Mouse (Mus musculus): ENCODE results near the gene Ppp1r13l. TPM values are rescaled to one million over a fixed set of nuclear protein-coding genes. Genes with fewer than 3 reads are reported as not detected.

The Ppp1r13l gene
- total RNA-seq, 1 experiment from 2014 or later, result 9.3 TPM

GRCm38 (mm10) chr7:19337122-19337521, 22.4 kb upstream of the Ppp1r13l start:
- DNase-seq, result no peak

GRCm38 (mm10) chr7:19338060-19338459, 21.5 kb upstream of the Ppp1r13l start:
- DNase-seq, result no peak

- no peak for DNase-seq
These were observed 21.0 kb upstream of the Ppp1r13l start for GRCm38 (mm10) chr7:19338596-19338995.

GRCm38 (mm10) chr7:19341250-19341649, 18.3 kb upstream of the Ppp1r13l start:
- DNase-seq, result no peak

GRCm38 (mm10) chr7:19341761-19342409, 17.7 kb upstream of the Ppp1r13l start:
- no peak for DNase-seq

GRCm38 (mm10) chr7:19342481-19343027, 17.0 kb upstream of the Ppp1r13l start:
- peak; percentile 83 for DNase-seq

- peak; percentile 75 for DNase-seq
These were observed 16.2 kb upstream of the Ppp1r13l start for GRCm38 (mm10) chr7:19343210-19343808.

GRCm38 (mm10) chr7:19344237-19344847, 15.2 kb upstream of the Ppp1r13l start, which contains the start of gene Ercc1:
Gene Ercc1, plus strand, starts transcription at chr7:19344778.
- DNase-seq, result no peak

GRCm38 (mm10) chr7:19344938-19345471, 14.5 kb upstream of the Ppp1r13l start:
- peak; percentile 92 for DNase-seq

GRCm38 (mm10) chr7:19349188-19349915, 10.2 kb upstream of the Ppp1r13l start:
- no peak for DNase-seq

- DNase-seq, result no peak
These were observed 9.3 kb upstream of the Ppp1r13l start for GRCm38 (mm10) chr7:19350221-19350620.

GRCm38 (mm10) chr7:19354991-19355390, 4.6 kb upstream of the Ppp1r13l start:
- no peak for DNase-seq

- no peak for DNase-seq
These were observed 3.2 kb upstream of the Ppp1r13l start for GRCm38 (mm10) chr7:19356311-19356710.

GRCm38 (mm10) chr7:19357381-19358375, 1.9 kb upstream of the Ppp1r13l start:
- DNase-seq, result no peak

- no peak for DNase-seq
These were observed 915 bp upstream of the Ppp1r13l start for GRCm38 (mm10) chr7:19358634-19359033.

- peak; percentile 77 for DNase-seq
These were observed 518 bp downstream of the Ppp1r13l start for GRCm38 (mm10) chr7:19359892-19360641.

GRCm38 (mm10) chr7:19360944-19361343, 1.4 kb downstream of the Ppp1r13l start:
- DNase-seq, result peak; percentile 88

- DNase-seq, result peak; percentile 86
These were observed 2.2 kb downstream of the Ppp1r13l start for GRCm38 (mm10) chr7:19361720-19362119.

GRCm38 (mm10) chr7:19362276-19362675, 2.7 kb downstream of the Ppp1r13l start:
- no peak for DNase-seq

GRCm38 (mm10) chr7:19363881-19364280, 4.3 kb downstream of the Ppp1r13l start:
- peak; percentile 77 for DNase-seq
